Mouse (Mus musculus) urinary bladder, postnatal 25 days (tissue): ENCODE measurements at regions not wholly inside any gene's neighbourhood (a gene's known extent, or its start where the extent isn't known, plus 50 kb on each side); places are given as distances from the start of the nearest gene placed in this dataset.
"Not testable (repeated sequence)": the region's sequence is repeated elsewhere in the genome, so short reads cannot be mapped to it uniquely, and the experiment has no call there.

Source experiments
- DNase-seq: peaks from one replicate; pipeline ENCODE4 v3.0.0; 2022; ENCODE audit warnings: low spot score

GRCm38 (mm10) chr12:97218445-97218844, 1040.8 kb downstream of the Galc start:
- no peak for DNase-seq

GRCm38 (mm10) chr12:97217608-97218007, 1041.7 kb downstream of the Galc start:
- no peak for DNase-seq

- DNase-seq: no peak
These were observed 1055.4 kb downstream of the Galc start for GRCm38 (mm10) chr12:97203636-97204389.

GRCm38 (mm10) chr12:97161853-97162252, 1097.4 kb downstream of the Galc start:
- no peak for DNase-seq

GRCm38 (mm10) chr12:97161429-97161828, 1097.8 kb downstream of the Galc start:
- DNase-seq: no peak

- no peak for DNase-seq
These were observed 1100.9 kb downstream of the Galc start for GRCm38 (mm10) chr12:97158332-97158731.

- DNase-seq: no peak
These were observed 1101.5 kb downstream of the Galc start for GRCm38 (mm10) chr12:97157748-97158147.

GRCm38 (mm10) chr12:97156499-97157110, 1102.7 kb downstream of the Galc start:
- no peak for DNase-seq

- no peak for DNase-seq
These were observed 1116.5 kb downstream of the Galc start for GRCm38 (mm10) chr12:97142720-97143119.

- no peak for DNase-seq
These were observed 1121.3 kb downstream of the Galc start for GRCm38 (mm10) chr12:97137924-97138323.

- DNase-seq: peak; percentile 7
These were observed 1129.0 kb downstream of the Galc start for GRCm38 (mm10) chr12:97130276-97130675.

- DNase-seq: no peak
These were observed 1168.6 kb downstream of the Galc start for GRCm38 (mm10) chr12:97090577-97091214.

- not testable (repeated sequence) for DNase-seq
These were observed 1197.8 kb downstream of the Galc start for GRCm38 (mm10) chr12:97061352-97061895.

- DNase-seq: no peak
These were observed 1211.6 kb downstream of the Galc start for GRCm38 (mm10) chr12:97047674-97048073.
